Mouse (Mus musculus) lung, embryonic 14.5 days (tissue): Measurements from ENCODE around the gene Nup210l. TPM values are rescaled to one million over a fixed set of nuclear protein-coding genes. Genes with fewer than 3 reads are reported as not detected.
A peak's percentile ranks its signal among the peaks of the same experiment; 100 is the strongest.

Experiments
- ATAC-seq: fragments of 200-750 bp; cut with Nextera tagmentation; 2 replicates; pipeline ENCODE4 v1.8.0; 2017; ENCODE audit warnings: mild to moderate bottlenecking, moderate TSS enrichment, moderate library complexity; ENCODE audit not compliant: insufficient read depth
- DNase-seq: peaks from one replicate; pipeline ENCODE4 v3.0.0-alpha.2; 2015
- H3K27ac ChIP-seq: fragments of 300-500 bp; sonication (generic); 2 replicates; pipeline ENCODE4 v1.5.1; 2014; ENCODE audit warnings: low read depth, mild to moderate bottlenecking, moderate library complexity
- H3K27me3 ChIP-seq: fragments of 300-500 bp; sonication (generic); 2 replicates; pipeline ENCODE4 v1.6.1; 2014; ENCODE audit warnings: low read length, control low read depth; ENCODE audit not compliant: insufficient read depth
- H3K36me3 ChIP-seq: fragments of 300-500 bp; sonication (generic); 2 replicates; pipeline ENCODE4 v1.6.1; 2014; ENCODE audit warnings: control low read depth; ENCODE audit not compliant: insufficient read depth
- H3K4me1 ChIP-seq: fragments of 300-500 bp; sonication (generic); 2 replicates; pipeline ENCODE4 v1.6.1; 2014; ENCODE audit warnings: antibody characterized with exemption, control low read depth; ENCODE audit not compliant: insufficient read depth
- H3K4me2 ChIP-seq: fragments of 300-500 bp; sonication (generic); 2 replicates; pipeline ENCODE4 v1.6.1; 2014; ENCODE audit warnings: mild to moderate bottlenecking
- H3K4me3 ChIP-seq: fragments of 300-500 bp; sonication (generic); 2 replicates; pipeline ENCODE4 v1.5.1; 2014; ENCODE audit warnings: low read depth, low read length
- H3K9ac ChIP-seq: fragments of 300-500 bp; sonication (generic); 2 replicates; pipeline ENCODE4 v1.6.1; 2014
- H3K9me3 ChIP-seq: fragments of 300-500 bp; sonication (generic); 2 replicates; pipeline ENCODE4 v1.6.1; 2016; ENCODE audit warnings: low read depth, low read length, control low read depth
- CTCF ChIP-seq: IDR thresholded peaks from 2 replicates; pipeline ENCODE4 v1.5.1; 2016; ENCODE audit warnings: antibody characterized with exemption, low read depth
- WGBS: fragments of 180-500 bp; shearing (Covaris S2); extraction: QIAGEN DNeasy Blood & Tissue Kit; methylation state at CpG from one replicate; pipeline ENCODE4 v1.1.7; 2014; 5-methylcytosine and 5-hydroxymethylcytosine counted together
- polyA plus RNA-seq: library from polyadenylated mRNA; unstranded; fragments of >200 nt; fragmentation: Nextera tagmentation; extraction: Ambion mirVana; gene quantifications from 2 replicates; pipeline ENCODE4 v1.2.1, GENCODE M21; 2014

Nup210l gene
- polyA plus RNA-seq, 1 experiment from 2014 or later: 0.58 TPM

DNA sequence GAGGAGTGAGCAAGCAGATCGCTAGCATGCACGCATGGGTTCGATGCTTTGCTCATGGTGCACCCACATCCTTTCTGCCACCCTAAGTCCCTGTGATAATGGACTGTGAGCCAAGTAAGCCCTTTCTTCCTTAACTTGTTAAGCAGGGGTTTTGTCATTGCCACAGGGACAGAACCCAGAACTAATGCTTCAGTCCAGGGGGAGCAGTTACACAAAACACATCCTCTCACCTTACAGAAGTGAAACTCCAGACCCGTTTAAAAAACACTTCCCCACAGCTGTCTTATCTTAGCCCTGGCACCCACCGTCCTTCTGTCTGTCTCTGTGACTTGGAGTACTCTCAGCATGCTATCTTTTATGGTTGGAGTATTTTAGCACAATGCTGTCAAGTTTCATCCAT, 52.1 kb downstream of the Nup210l start:
- ATAC-seq (no peak), DNase-seq (no peak)
- H3K9ac ChIP-seq: no peak overlapping the region
- no peaks in the 10 kb centered on the region for H3K27me3 ChIP-seq
- no peak overlapping the region for H3K27ac ChIP-seq
- 51% methylated on average over 5 of the region's 5 CpGs for WGBS
- H3K4me2 ChIP-seq: no peak overlapping the region
- H3K4me1 ChIP-seq: no peaks in the 10 kb centered on the region
- no peaks in the 10 kb centered on the region for H3K36me3 ChIP-seq
- H3K9me3 ChIP-seq: no peaks in the 10 kb centered on the region
- no peak for TF ChIP-seq CTCF
- no peak overlapping the region for H3K4me3 ChIP-seq

DNA sequence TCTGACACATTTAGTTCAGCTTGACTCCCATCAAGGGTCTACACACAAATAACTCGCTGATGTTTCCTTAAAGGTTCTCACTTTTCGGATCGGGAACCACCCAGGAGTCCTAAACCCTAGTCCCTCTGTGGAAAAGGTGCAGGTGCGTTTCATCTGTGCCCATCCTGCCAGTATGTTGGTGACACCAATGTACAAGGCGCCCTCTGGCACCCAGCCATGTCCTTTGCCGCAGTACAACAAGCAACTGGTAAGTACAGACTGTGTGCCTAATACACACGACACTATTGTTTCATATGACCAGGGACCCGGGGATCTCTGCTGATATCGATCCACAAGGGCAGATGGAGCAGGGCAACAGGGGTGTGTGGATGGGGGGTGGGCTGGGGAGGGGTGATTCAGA, 55.8 kb downstream of the Nup210l start:
- H3K27ac ChIP-seq: no peak overlapping the region
- no peaks in the 10 kb centered on the region for H3K4me1 ChIP-seq
- no peak for ATAC-seq
- H3K9me3 ChIP-seq: no peaks in the 10 kb centered on the region
- no peaks in the 10 kb centered on the region for H3K36me3 ChIP-seq
- no peak overlapping the region for H3K4me3 ChIP-seq
- WGBS: 83% methylated on average over 9 of the region's 9 CpGs
- TF ChIP-seq CTCF: no peak
- no peak overlapping the region for H3K9ac ChIP-seq
- H3K4me2 ChIP-seq: no peak overlapping the region
- peak; percentile 3 for DNase-seq
- H3K27me3 ChIP-seq: no peaks in the 10 kb centered on the region

DNA sequence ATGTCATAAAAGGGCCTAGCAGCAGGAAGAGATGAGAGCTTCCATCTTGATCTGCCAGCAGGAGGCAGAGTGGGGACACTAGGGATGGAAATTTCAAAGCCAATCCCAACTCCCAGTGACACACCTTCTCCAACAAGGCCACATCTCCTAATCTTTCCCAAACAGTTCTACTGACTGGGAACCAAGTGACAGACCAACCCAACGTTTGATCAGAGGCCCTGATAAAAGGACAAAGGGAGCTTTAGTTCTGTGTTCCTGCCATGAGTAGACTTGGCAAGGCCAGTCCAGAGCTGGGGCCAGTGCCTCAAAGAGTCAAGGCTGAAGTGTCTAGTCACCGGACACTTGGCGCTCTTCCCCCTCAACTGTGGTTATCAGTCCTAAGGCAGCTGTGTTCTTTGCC, 57.6 kb downstream of the Nup210l start:
- DNase-seq (no peak), ATAC-seq (no peak)
- H3K4me1 ChIP-seq: no peaks in the 10 kb centered on the region
- WGBS: 74% methylated on average over 3 of the region's 3 CpGs
- no peaks in the 10 kb centered on the region for H3K27me3 ChIP-seq
- H3K36me3 ChIP-seq: no peaks in the 10 kb centered on the region
- H3K9me3 ChIP-seq: no peaks in the 10 kb centered on the region
- no peak overlapping the region for H3K9ac ChIP-seq
- no peak for TF ChIP-seq CTCF
- H3K27ac ChIP-seq: no peak overlapping the region
- H3K4me3 ChIP-seq: no peak overlapping the region
- H3K4me2 ChIP-seq: no peak overlapping the region

DNA sequence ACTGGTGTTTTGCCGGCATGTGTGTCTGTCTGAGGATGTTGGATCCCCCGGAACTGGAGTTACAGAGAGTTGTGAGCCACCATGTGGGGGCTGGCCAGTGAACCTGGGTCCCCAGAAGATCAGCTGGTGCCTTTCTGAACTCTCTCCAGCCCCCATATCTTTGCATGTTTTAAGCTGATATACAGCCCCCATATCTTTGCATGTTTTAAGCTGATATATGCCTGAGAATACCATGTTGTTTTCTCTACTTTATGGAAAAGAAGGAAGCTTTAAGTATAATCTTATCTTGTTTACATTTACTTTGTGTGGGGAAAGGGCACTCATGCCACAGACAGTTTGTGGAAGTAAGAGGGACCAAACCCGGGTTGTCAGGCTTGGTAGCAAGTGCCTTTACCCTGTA, 75.6 kb downstream of the Nup210l start:
- Histone ChIP-seq H3K27ac (no peak overlapping the region), H3K36me3 (no peaks in the 10 kb centered on the region), H3K4me1 (no peaks in the 10 kb centered on the region), H3K9ac (no peak overlapping the region), H3K27me3 (no peaks in the 10 kb centered on the region), H3K4me3 (no peak overlapping the region), H3K4me2 (no peak overlapping the region), H3K9me3 (no peaks in the 10 kb centered on the region)
- WGBS: 54% methylated on average over 3 of the region's 3 CpGs
- TF ChIP-seq CTCF: no peak
- ATAC-seq (no peak), DNase-seq (no peak)

DNA sequence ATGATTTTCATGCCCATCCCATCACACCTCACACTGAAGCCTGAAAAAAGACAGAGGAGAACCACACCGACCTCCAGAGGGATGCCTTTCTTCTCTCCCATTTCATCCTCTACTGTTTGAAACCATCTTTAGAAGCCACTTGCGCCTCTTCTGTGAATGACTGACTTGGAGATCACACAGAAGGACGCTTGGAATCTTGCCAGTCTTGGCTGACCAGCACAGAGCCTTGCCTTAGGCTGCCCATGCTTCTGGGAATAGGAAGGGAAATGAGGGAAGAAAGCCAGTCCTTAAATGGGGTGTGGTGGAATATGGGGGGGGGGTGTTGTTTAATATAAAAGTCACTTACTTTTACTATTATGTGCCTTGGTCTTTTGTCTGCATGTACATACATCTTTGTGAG, 79.6 kb downstream of the Nup210l start:
- no peaks in the 10 kb centered on the region for H3K36me3 ChIP-seq
- H3K4me3 ChIP-seq: no peak overlapping the region
- no peaks in the 10 kb centered on the region for H3K27me3 ChIP-seq
- peak; percentile 72 for DNase-seq
- H3K4me1 ChIP-seq: no peaks in the 10 kb centered on the region
- TF ChIP-seq CTCF: no peak
- no peak overlapping the region for H3K27ac ChIP-seq
- H3K9me3 ChIP-seq: no peaks in the 10 kb centered on the region
- no peak overlapping the region for H3K4me2 ChIP-seq
- no peak overlapping the region for H3K9ac ChIP-seq
- WGBS: 56% methylated on average over 3 of the region's 3 CpGs
- ATAC-seq: no peak

DNA sequence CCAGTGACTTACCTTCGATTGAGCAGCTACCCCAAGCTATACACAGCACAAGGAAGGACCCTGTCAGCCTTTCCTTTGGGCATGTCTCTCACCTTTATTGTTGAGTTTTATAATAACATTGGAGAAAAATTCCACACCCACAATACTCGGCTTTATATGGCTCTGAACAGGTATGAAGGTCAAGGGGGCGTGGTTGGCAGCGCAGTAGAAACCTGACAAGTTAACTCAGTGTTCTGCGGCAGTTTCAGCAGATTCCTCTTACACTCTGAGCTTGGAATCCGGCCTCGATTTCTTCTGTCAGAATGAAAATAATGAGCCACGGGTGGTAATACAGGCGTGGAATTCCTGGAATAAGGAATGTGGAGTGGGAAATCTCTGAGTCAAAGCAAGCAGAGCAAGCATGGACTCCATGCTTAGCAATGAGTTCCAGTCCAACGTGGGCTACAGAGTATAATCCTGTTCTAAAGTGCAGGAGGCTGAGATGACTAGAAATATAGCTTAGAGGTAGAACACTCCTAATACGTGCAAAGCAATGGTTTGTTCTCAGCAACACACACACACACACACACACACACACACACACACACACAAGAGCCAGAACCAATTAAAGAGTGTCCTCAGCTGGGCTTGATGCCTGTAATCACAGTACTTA, 87.1 kb downstream of the Nup210l start:
- Histone ChIP-seq H3K4me3 (no peak overlapping the region), H3K27ac (no peak overlapping the region), H3K4me2 (no peak overlapping the region), H3K9ac (no peak overlapping the region), H3K9me3 (no peaks in the 10 kb centered on the region), H3K36me3 (no peaks in the 10 kb centered on the region), H3K4me1 (no peaks in the 10 kb centered on the region), H3K27me3 (no peaks in the 10 kb centered on the region)
- 67% methylated on average over 11 of the region's 11 CpGs for WGBS
- no peak for TF ChIP-seq CTCF
- ATAC-seq: no peak
- DNase-seq: no peak

DNA sequence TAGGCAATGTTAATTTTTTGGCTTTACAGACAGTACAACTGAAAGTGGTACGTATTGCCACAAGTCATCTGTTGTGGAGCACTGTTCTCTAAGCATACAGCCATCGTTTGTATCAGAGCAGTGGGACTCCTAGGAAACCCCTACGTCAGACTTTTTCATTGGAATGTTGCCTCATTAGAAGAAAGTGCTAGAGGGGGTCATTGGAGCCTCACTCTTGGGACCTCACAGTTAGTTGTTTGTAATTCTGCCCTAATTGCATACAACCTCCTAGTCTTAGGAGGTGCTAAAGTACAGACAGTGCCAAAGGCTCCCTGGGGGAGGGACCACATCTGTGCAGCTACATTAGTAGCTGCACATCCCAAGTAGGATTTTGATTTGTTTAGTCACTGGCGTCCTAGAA, 90.8 kb downstream of the Nup210l start:
- no peak for DNase-seq
- H3K4me2 ChIP-seq: no peak overlapping the region

DNA sequence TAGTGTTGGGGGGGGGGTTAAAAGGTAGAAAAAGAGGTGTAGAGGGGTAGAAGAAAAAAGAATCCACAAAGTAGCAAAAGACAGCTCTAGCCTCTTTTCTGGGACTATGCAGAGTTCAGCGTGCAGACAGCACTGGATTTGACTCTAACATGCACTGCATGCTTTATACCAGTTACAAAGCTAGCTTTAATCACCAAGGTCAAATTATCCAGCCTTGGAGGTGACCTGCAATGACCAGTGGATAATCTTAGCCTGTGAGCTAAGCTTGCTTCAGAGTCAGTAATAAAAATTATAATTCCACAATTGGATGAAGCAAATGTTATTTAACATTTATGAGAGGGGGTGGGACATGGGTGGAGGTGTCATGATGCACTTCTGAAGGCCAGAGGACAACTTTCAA, 91.7 kb downstream of the Nup210l start:
- no peak for TF ChIP-seq CTCF
- Histone ChIP-seq H3K36me3 (no peaks in the 10 kb centered on the region), H3K9me3 (no peaks in the 10 kb centered on the region), H3K9ac (no peak overlapping the region), H3K27me3 (no peaks in the 10 kb centered on the region), H3K4me2 (no peak overlapping the region), H3K4me3 (no peak overlapping the region), H3K27ac (no peak overlapping the region), H3K4me1 (no peaks in the 10 kb centered on the region)
- DNase-seq (no peak), ATAC-seq (no peak)
- WGBS: 73% methylated on average over 1 of the region's 1 CpGs

More for the DNA sequence above, 90.8 kb downstream of the Nup210l start:
- no peaks in the 10 kb centered on the region for H3K27me3 ChIP-seq
- TF ChIP-seq CTCF: no peak
- H3K36me3 ChIP-seq: no peaks in the 10 kb centered on the region
- no peaks in the 10 kb centered on the region for H3K9me3 ChIP-seq
- H3K4me1 ChIP-seq: no peaks in the 10 kb centered on the region
- ATAC-seq: no peak
- H3K9ac ChIP-seq: no peak overlapping the region
- H3K4me3 ChIP-seq: no peak overlapping the region
- H3K27ac ChIP-seq: no peak overlapping the region
- WGBS: 51% methylated on average over 4 of the region's 4 CpGs
